Mouse (Mus musculus): ENCODE measurements around the gene Lrmda.

The Lrmda gene

GRCm38 (mm10) chr14:22847011-22847786, 827.7 kb downstream of the Lrmda start:
- no peak for DNase-seq (ENCODE audit: low spot score in 2 of 2)

GRCm38 (mm10) chr14:22849108-22849507, 829.6 kb downstream of the Lrmda start:
- no peak for DNase-seq (ENCODE audit: low spot score in 2 of 2)

GRCm38 (mm10) chr14:22860631-22861030, 841.1 kb downstream of the Lrmda start:
- DNase-seq (ENCODE audit: low spot score in 2 of 2): no peak

GRCm38 (mm10) chr14:22864132-22864531, 844.6 kb downstream of the Lrmda start:
- no peak for DNase-seq (ENCODE audit: low spot score in 2 of 2)

- DNase-seq (ENCODE audit: low spot score in 2 of 2): no peak
These were observed 855.1 kb downstream of the Lrmda start for GRCm38 (mm10) chr14:22874584-22874983.

- DNase-seq (ENCODE audit: low spot score in 2 of 2): no peak
These were observed 867.7 kb downstream of the Lrmda start for GRCm38 (mm10) chr14:22887182-22887581.

- no peak for DNase-seq (ENCODE audit: low spot score in 2 of 2)
These were observed 879.8 kb downstream of the Lrmda start for GRCm38 (mm10) chr14:22899312-22899711.

- no peak for DNase-seq (ENCODE audit: low spot score in 2 of 2)
These were observed 882.6 kb downstream of the Lrmda start for GRCm38 (mm10) chr14:22902116-22902515.

- no peak for DNase-seq (ENCODE audit: low spot score in 2 of 2)
These were observed 883.4 kb downstream of the Lrmda start for GRCm38 (mm10) chr14:22902914-22903313.

- no peak for DNase-seq (ENCODE audit: low spot score in 2 of 2)
These were observed 886.5 kb downstream of the Lrmda start for GRCm38 (mm10) chr14:22905741-22906667.

GRCm38 (mm10) chr14:22906716-22907115, 887.2 kb downstream of the Lrmda start:
- no peak for DNase-seq (ENCODE audit: low spot score in 2 of 2)

- DNase-seq (ENCODE audit: low spot score in 2 of 2): no peak
These were observed 887.7 kb downstream of the Lrmda start for GRCm38 (mm10) chr14:22907221-22907620.

- DNase-seq (ENCODE audit: low spot score in 2 of 2): no peak
These were observed 888.5 kb downstream of the Lrmda start for GRCm38 (mm10) chr14:22908006-22908405.

GRCm38 (mm10) chr14:22915463-22915862, 896.0 kb downstream of the Lrmda start:
- no peak for DNase-seq (ENCODE audit: low spot score in 2 of 2)

- no peak for DNase-seq (ENCODE audit: low spot score in 2 of 2)
These were observed 899.0 kb downstream of the Lrmda start for GRCm38 (mm10) chr14:22918499-22918898.

- no peak for DNase-seq (ENCODE audit: low spot score in 2 of 2)
These were observed 899.4 kb downstream of the Lrmda start for GRCm38 (mm10) chr14:22918931-22919330.

GRCm38 (mm10) chr14:22921152-22921551, 901.6 kb downstream of the Lrmda start:
- DNase-seq (ENCODE audit: low spot score in 2 of 2): no peak

GRCm38 (mm10) chr14:22921796-22922195, 902.3 kb downstream of the Lrmda start:
- no peak for DNase-seq (ENCODE audit: low spot score in 2 of 2)

GRCm38 (mm10) chr14:22922571-22922970, 903.1 kb downstream of the Lrmda start:
- DNase-seq (ENCODE audit: low spot score in 2 of 2): no peak

- DNase-seq (ENCODE audit: low spot score in 2 of 2): no peak
These were observed 903.7 kb downstream of the Lrmda start for GRCm38 (mm10) chr14:22923251-22923650.

- DNase-seq (ENCODE audit: low spot score in 2 of 2): no peak
These were observed 908.8 kb downstream of the Lrmda start for GRCm38 (mm10) chr14:22928263-22928662.

- DNase-seq (ENCODE audit: low spot score in 2 of 2): no peak
These were observed 909.2 kb downstream of the Lrmda start for GRCm38 (mm10) chr14:22928683-22929082.

- DNase-seq (ENCODE audit: low spot score in 2 of 2): no peak
These were observed 910.1 kb downstream of the Lrmda start for GRCm38 (mm10) chr14:22929585-22929984.
